Mouse (Mus musculus) intestine, embryonic 16.5 days (tissue): ENCODE measurements around the gene Cd47. TPM values are rescaled to one million over a fixed set of nuclear protein-coding genes. Genes with fewer than 3 reads are reported as not detected.

ENCODE experiments used
- ATAC-seq: fragments of 200-750 bp; cut with Nextera tagmentation; 2 replicates; pipeline ENCODE4 v1.8.0; 2017; ENCODE audit warnings: moderate TSS enrichment, moderate library complexity
- H3K27ac ChIP-seq: fragments of 300-500 bp; sonication (generic); 2 replicates; pipeline ENCODE4 v1.5.1; 2014; ENCODE audit warnings: mild to moderate bottlenecking, low read length
- H3K27me3 ChIP-seq: fragments of 300-500 bp; sonication (generic); replicated peaks from 2 replicates; pipeline ENCODE4 v1.6.1; 2014; ENCODE audit warnings: low read length, control low read depth, mixed read lengths; ENCODE audit not compliant: control insufficient read depth, insufficient read depth
- H3K36me3 ChIP-seq: fragments of 300-500 bp; sonication (generic); 2 replicates; pipeline ENCODE4 v1.6.1; 2014; ENCODE audit warnings: low read length, control low read depth; ENCODE audit not compliant: control insufficient read depth, insufficient read depth
- H3K4me1 ChIP-seq: fragments of 300-500 bp; sonication (generic); 2 replicates; pipeline ENCODE4 v1.6.1; 2014; ENCODE audit warnings: low read length, control low read depth, mixed read lengths; ENCODE audit not compliant: control insufficient read depth, insufficient read depth
- H3K4me2 ChIP-seq: fragments of 300-500 bp; sonication (generic); 2 replicates; pipeline ENCODE4 v1.6.1; 2014; ENCODE audit warnings: low read depth, low read length, control low read depth
- H3K4me3 ChIP-seq: fragments of 300-500 bp; sonication (generic); 2 replicates; pipeline ENCODE4 v1.5.1; 2014; ENCODE audit warnings: mild to moderate bottlenecking, low read length
- H3K9ac ChIP-seq: fragments of 300-500 bp; sonication (generic); 2 replicates; pipeline ENCODE4 v1.6.1; 2014; ENCODE audit warnings: low read depth, low read length
- H3K9me3 ChIP-seq: fragments of 300-500 bp; sonication (generic); 2 replicates; pipeline ENCODE4 v1.6.1; 2016; ENCODE audit warnings: low read length, control low read depth; ENCODE audit not compliant: control insufficient read depth
- WGBS: fragments of 180-500 bp; shearing (Covaris S2); extraction: QIAGEN DNeasy Blood & Tissue Kit; methylation state at CpG from one replicate; pipeline ENCODE4 v1.1.7; 2014; 5-methylcytosine and 5-hydroxymethylcytosine counted together
- polyA plus RNA-seq: library from polyadenylated mRNA; unstranded; fragments of >200 nt; fragmentation: Nextera tagmentation; extraction: Ambion mirVana; gene quantifications from 2 replicates; pipeline ENCODE4 v1.2.1, GENCODE M21; 2015

Cd47 gene
- polyA plus RNA-seq, 1 experiment from 2014 or later = 80.3 TPM

DNA sequence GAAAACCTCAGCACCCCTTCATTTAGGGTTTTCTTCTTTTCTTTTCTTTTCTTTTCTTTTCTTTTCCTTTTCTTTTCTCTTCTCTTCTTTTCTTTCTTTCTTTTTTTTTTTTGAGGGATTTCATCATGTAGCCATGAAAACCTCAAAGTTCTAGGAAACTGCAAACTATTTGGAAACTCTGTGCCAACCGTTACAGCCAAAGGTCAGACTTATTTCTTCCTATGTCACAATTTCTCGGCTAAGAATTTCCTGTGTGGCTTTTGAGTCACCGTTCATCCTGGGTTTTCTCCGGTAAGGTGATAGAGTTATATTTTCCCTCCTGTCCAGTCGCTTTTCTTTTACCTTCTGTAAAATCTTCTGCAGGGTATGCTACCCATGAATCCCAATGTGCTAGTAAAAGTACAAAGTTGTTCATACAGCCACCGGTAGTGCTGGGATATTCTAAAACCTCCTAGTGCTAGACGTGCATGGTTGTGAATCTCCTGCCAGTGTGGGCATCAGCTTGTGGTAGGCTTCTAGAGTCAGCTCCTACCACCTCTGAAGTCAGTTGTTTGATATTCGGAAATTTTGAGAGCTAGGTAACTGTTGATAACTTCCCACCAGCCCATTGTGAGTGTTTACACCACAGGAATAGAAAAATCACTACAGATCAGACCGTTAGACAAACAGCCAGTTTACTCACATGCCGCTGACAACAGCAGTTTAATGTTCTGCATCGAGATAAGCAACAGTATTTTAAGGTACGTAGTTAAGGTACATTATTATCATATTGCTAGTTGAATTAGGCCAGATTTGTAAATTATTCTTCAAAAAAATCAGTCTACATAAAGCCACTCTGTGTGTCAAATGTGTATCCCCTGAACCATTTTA lies 29.8 kb upstream of the Cd47 start:
- Histone ChIP-seq H3K9me3 (no peaks in the 10 kb centered on the region), H3K9ac (no peak overlapping the region), H3K4me2 (no peak overlapping the region), H3K4me1 (no peaks in the 10 kb centered on the region), H3K4me3 (no peak overlapping the region), H3K36me3 (no peaks in the 10 kb centered on the region), H3K27ac (no peak overlapping the region), H3K27me3 (no peaks in the 10 kb centered on the region)
- no peak for ATAC-seq
- WGBS = 85% methylated on average over 12 of the region's 12 CpGs

DNA sequence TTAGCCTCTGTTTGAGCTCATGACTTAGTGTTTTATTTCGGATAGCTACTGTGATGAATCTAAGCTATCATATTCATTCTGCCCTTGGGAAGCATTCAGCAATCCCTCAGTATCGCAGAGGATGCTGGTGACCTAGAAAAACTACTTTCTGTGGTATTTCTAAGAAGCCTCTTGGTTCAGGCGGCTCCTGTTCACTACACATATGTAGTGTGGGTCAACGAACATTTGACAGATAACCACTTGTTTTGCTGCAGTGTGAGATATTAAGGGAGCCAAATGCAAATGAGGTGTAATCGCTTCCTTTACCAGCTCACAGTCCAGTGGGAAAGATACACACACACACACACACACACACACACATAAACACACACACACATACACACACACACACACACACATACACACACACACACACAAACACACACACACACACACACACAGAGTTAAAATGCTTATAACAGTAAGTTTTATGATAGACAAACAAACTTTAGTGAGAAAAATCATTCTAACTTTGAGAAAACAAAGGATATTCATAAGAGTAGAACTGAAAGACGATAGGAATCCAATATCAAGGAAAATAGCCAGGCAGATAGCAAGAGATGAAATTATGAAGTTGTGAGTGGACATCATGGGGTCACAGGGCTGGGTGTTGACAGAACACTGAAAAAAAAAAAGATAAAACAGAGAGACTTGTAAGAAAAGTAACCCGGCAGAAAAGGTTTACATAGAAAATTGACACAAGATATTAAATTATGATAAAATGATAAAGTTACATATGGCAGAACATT lies 28.5 kb upstream of the Cd47 start:
- Histone ChIP-seq H3K27ac (no peak overlapping the region), H3K4me1 (no peaks in the 10 kb centered on the region), H3K9me3 (no peaks in the 10 kb centered on the region), H3K36me3 (no peaks in the 10 kb centered on the region), H3K4me2 (no peak overlapping the region), H3K4me3 (no peak overlapping the region), H3K9ac (no peak overlapping the region), H3K27me3 (no peaks in the 10 kb centered on the region)
- no peak for ATAC-seq
- WGBS = 81% methylated on average over 7 of the region's 7 CpGs

DNA sequence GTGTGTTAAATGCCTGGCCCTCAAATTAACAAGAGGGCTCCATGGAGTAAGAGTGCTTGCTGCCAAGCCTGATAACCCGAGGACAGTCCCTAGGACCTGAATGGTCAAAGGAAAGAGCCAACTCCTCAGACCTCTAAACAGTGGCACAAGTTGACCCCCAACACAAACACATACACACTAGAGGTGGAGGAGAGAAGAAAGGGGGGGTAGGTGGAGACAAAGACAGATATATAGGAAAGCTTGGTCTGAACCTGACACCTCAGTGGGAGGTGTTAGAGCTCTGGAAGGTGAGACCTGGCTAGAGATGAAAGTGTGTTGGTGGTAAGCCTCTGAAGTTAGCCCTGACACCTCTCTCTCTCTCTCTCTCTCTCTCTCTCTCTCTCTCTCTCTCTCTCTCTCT lies 27.8 kb upstream of the Cd47 start:
- no peaks in the 10 kb centered on the region for H3K36me3 ChIP-seq
- H3K4me3 ChIP-seq = no peak overlapping the region
- H3K27me3 ChIP-seq = no peaks in the 10 kb centered on the region
- no peaks in the 10 kb centered on the region for H3K4me1 ChIP-seq
- H3K27ac ChIP-seq = no peak overlapping the region
- 38% methylated on average over 1 of the region's 1 CpGs for WGBS
- H3K9me3 ChIP-seq = no peaks in the 10 kb centered on the region
- H3K9ac ChIP-seq = no peak overlapping the region
- no peak for ATAC-seq
- H3K4me2 ChIP-seq = no peak overlapping the region

DNA sequence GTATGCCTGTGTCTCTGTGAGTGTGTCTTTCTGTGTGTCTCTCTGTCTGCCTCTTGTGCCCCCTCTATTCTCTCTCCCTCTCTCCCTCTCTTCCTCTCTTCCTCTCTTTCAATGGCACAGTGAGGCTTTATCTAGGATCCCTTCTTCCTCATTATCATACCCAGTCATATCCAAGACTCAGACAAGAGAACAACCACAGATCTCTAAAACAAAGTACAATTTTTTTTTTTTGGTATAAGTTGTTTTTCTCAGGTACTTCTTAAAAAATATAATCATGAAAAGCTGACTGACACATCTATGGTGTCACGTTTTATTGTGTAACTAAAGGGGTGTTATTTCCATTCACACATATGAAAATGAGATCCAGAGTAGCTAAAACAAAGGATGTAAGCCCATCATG lies 27.3 kb upstream of the Cd47 start:
- Histone ChIP-seq H3K9me3 (no peaks in the 10 kb centered on the region), H3K27ac (no peak overlapping the region), H3K36me3 (no peaks in the 10 kb centered on the region), H3K9ac (no peak overlapping the region), H3K27me3 (no peaks in the 10 kb centered on the region), H3K4me3 (no peak overlapping the region), H3K4me2 (no peak overlapping the region), H3K4me1 (no peaks in the 10 kb centered on the region)
- ATAC-seq = no peak
- 75% methylated on average over 1 of the region's 1 CpGs for WGBS

- no peaks in the 10 kb centered on the region for H3K9me3 ChIP-seq
- H3K27ac ChIP-seq = no peak overlapping the region
- H3K36me3 ChIP-seq = no peaks in the 10 kb centered on the region
- no peak overlapping the region for H3K4me2 ChIP-seq
- no peak overlapping the region for H3K9ac ChIP-seq
- no peak overlapping the region for H3K4me3 ChIP-seq
- 79% methylated on average over 18 of the region's 18 CpGs for WGBS
- no peaks in the 10 kb centered on the region for H3K4me1 ChIP-seq
- no peak for ATAC-seq
- H3K27me3 ChIP-seq = no peaks in the 10 kb centered on the region
These were observed 26.0 kb upstream of the Cd47 start for GRCm38 (mm10) chr16:49774059-49775001.

- no peak overlapping the region for H3K4me3 ChIP-seq
- H3K27ac ChIP-seq = no peak overlapping the region
- H3K27me3 ChIP-seq = no peaks in the 10 kb centered on the region
- WGBS = 82% methylated on average over 22 of the region's 22 CpGs
- no peaks in the 10 kb centered on the region for H3K4me1 ChIP-seq
- no peak overlapping the region for H3K4me2 ChIP-seq
- H3K9ac ChIP-seq = no peak overlapping the region
- no peaks in the 10 kb centered on the region for H3K36me3 ChIP-seq
- peak; percentile 62 for ATAC-seq
- no peaks in the 10 kb centered on the region for H3K9me3 ChIP-seq
These were observed 25.0 kb upstream of the Cd47 start for GRCm38 (mm10) chr16:49775002-49775966.

- ATAC-seq = peak; percentile 75
- H3K36me3 ChIP-seq = no peaks in the 10 kb centered on the region
- H3K9ac ChIP-seq = no peak overlapping the region
- no peaks in the 10 kb centered on the region for H3K9me3 ChIP-seq
- H3K27me3 ChIP-seq = no peaks in the 10 kb centered on the region
- H3K27ac ChIP-seq = no peak overlapping the region
- no peaks in the 10 kb centered on the region for H3K4me1 ChIP-seq
- H3K4me2 ChIP-seq = no peak overlapping the region
- no peak overlapping the region for H3K4me3 ChIP-seq
- WGBS = 80% methylated on average over 7 of the region's 7 CpGs
These were observed 23.4 kb upstream of the Cd47 start for GRCm38 (mm10) chr16:49776981-49777380.

DNA sequence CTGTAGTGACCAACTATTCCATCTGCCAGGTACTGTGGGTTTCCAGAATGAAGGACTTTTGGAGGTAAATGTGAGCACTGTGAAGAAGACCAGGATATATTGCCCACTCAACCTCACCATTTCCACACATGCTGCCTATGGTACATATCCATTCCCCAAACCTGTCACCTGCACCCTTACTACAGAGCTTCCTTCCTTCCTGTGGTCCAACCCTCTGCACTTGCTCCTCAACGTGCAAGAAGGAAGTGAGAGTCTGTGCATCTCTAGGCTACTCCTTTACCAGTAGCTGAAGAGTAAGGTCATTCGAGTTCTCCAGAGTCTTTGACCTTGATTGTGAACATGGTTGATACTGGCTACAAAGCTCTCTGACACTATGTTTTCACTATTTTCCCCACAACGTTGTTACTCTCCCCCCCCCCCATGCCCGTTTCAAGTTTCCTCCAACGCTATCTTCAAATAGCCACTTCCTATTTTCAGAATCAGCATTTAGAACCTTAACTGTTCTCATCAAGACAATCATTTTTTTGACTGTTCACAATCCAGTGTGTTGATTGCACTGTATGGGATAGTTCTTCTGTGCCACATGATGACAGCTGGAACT lies 18.7 kb upstream of the Cd47 start:
- WGBS = 85% methylated on average over 5 of the region's 5 CpGs

More for the DNA sequence above, 18.7 kb upstream of the Cd47 start:
- Histone ChIP-seq H3K4me1 (no peaks in the 10 kb centered on the region), H3K4me2 (no peak overlapping the region), H3K27ac (no peak overlapping the region), H3K4me3 (no peak overlapping the region), H3K9ac (no peak overlapping the region), H3K9me3 (no peaks in the 10 kb centered on the region), H3K36me3 (no peaks in the 10 kb centered on the region), H3K27me3 (no peaks in the 10 kb centered on the region)
- ATAC-seq = no peak
